ENCODE assay signal across 22 mouse cellular contexts in genomic region chr1:192663608-192664007, GRCm38 (mm10).
DNase-seq lines count a peak whose midpoint lies in the region; ATAC-seq and TF ChIP-seq lines count a peak whose summit lies in the region.
"Had no signal": no experiment of that assay in that cellular context is flagged by ENCODE, and none has a peak within 500 bp of the region (broad histone marks: within the 10 kb centered on the region; RNA-seq: fewer than 3 reads in every experiment).

No protein-coding gene starts in this region.

- H3K27me3 ChIP-seq in midbrain, embryonic 10.5 days (ENCODE audit: low read depth, poor library complexity, severe bottlenecking) = no peaks in the 10 kb centered on the region
- H3K27me3 ChIP-seq in midbrain, embryonic 16.5 days (ENCODE audit: control insufficient read depth, insufficient read depth, low read depth, low read length) = no peaks in the 10 kb centered on the region
- H3K27me3 ChIP-seq in limb, embryonic 14.5 days (ENCODE audit: control insufficient read depth, insufficient read depth, low read length) = no peaks in the 10 kb centered on the region
- no peaks in the 10 kb centered on the region for H3K27me3 ChIP-seq in forebrain, embryonic 12.5 days
- H3K27me3 ChIP-seq: forebrain, embryonic 15.5 days; heart, embryonic 13.5 days; hindbrain, embryonic 12.5 days; hindbrain, embryonic 15.5 days; Patski had no signal

- no peak overlapping the region for H3K4me2 ChIP-seq in midbrain, embryonic 16.5 days (ENCODE audit: low read length)
- no peak overlapping the region for H3K4me2 ChIP-seq in limb, embryonic 14.5 days (replicated peaks; ENCODE audit: low read depth, low read length, severe bottlenecking)
- no peak overlapping the region for H3K4me2 ChIP-seq in forebrain, embryonic 12.5 days
- H3K4me2 ChIP-seq: forebrain, embryonic 15.5 days; heart, embryonic 13.5 days; hindbrain, embryonic 12.5 days; hindbrain, embryonic 15.5 days had no signal

- H3K9ac ChIP-seq in midbrain, embryonic 16.5 days (ENCODE audit: low read depth, low read length) = no peak overlapping the region
- H3K9ac ChIP-seq in limb, embryonic 14.5 days (ENCODE audit: low read depth, low read length, severe bottlenecking) = peak overlapping the region; percentile 21; the same call in 1 of the 2 replicates
- H3K9ac ChIP-seq in forebrain, embryonic 12.5 days = no peak overlapping the region
- H3K9ac ChIP-seq: forebrain, embryonic 15.5 days; heart, embryonic 13.5 days; hindbrain, embryonic 12.5 days; hindbrain, embryonic 15.5 days had no signal

- H3K4me3 ChIP-seq in midbrain, embryonic 10.5 days = no peak overlapping the region
- H3K4me3 ChIP-seq in midbrain, embryonic 16.5 days (ENCODE audit: low read depth, low read length) = no peak overlapping the region
- H3K4me3 ChIP-seq in limb, embryonic 14.5 days (replicated peaks; ENCODE audit: low read length) = no peak overlapping the region
- no peak overlapping the region for H3K4me3 ChIP-seq in forebrain, embryonic 12.5 days (replicated peaks)
- H3K4me3 ChIP-seq: forebrain, embryonic 10.5 days; forebrain, embryonic 15.5 days; heart, embryonic 13.5 days; hindbrain, embryonic 12.5 days; hindbrain, embryonic 15.5 days had no signal

- intact Hi-C loops in heart, postnatal 14 days (cut with DNase I) = no loop called here

- H3K9me3 ChIP-seq in midbrain, embryonic 10.5 days (replicated peaks) = 0 out of 2 replicates have a peak, but pooled peaks cover 5% of the 10 kb centered on the region
- no peaks in the 10 kb centered on the region for H3K9me3 ChIP-seq in midbrain, embryonic 16.5 days (replicated peaks; ENCODE audit: control insufficient read depth, low read length, poor library complexity, severe bottlenecking)
- H3K9me3 ChIP-seq in limb, embryonic 14.5 days (ENCODE audit: control insufficient read depth, low read length) = 0 out of 2 replicates have a peak, but pooled peaks cover 3% of the 10 kb centered on the region
- H3K9me3 ChIP-seq in forebrain, embryonic 12.5 days = no peaks in the 10 kb centered on the region
- H3K9me3 ChIP-seq: forebrain, embryonic 10.5 days; forebrain, embryonic 15.5 days; hindbrain, embryonic 12.5 days; hindbrain, embryonic 15.5 days had no signal

- peaks cover 6% of the 10 kb centered on the region; the same call in 1 of the 2 replicates for H3K36me3 ChIP-seq in midbrain, embryonic 10.5 days
- H3K36me3 ChIP-seq in midbrain, embryonic 16.5 days (ENCODE audit: control insufficient read depth, insufficient read depth, low read length) = no peaks in the 10 kb centered on the region
- 0 out of 2 replicates have a peak, but pooled peaks cover 5% of the 10 kb centered on the region for H3K36me3 ChIP-seq in limb, embryonic 14.5 days (ENCODE audit: control insufficient read depth, insufficient read depth, low read length)
- H3K36me3 ChIP-seq in forebrain, embryonic 12.5 days (replicated peaks) = no peaks in the 10 kb centered on the region
- H3K36me3 ChIP-seq: forebrain, embryonic 15.5 days; G1E; hindbrain, embryonic 12.5 days; hindbrain, embryonic 15.5 days had no signal

- ATAC-seq in midbrain, embryonic 16.5 days = no peak
- ATAC-seq in limb, embryonic 14.5 days (ENCODE audit: low FRiP score, low read depth) = no peak
- no peak for ATAC-seq in forebrain, embryonic 12.5 days (ENCODE audit: low FRiP score)
- ATAC-seq: forebrain, embryonic 15.5 days; Patski had no signal

- H3K27ac ChIP-seq in midbrain, embryonic 10.5 days (replicated peaks) = 0 out of 2 replicates have a peak overlapping the region, but pooled peaks have one; percentile 4
- H3K27ac ChIP-seq in midbrain, embryonic 16.5 days (ENCODE audit: low read length) = no peak overlapping the region
- H3K27ac ChIP-seq in limb, embryonic 14.5 days (replicated peaks; ENCODE audit: low read depth, low read length) = no peak overlapping the region
- no peak overlapping the region for H3K27ac ChIP-seq in forebrain, embryonic 12.5 days
- H3K27ac ChIP-seq: forebrain, embryonic 10.5 days; forebrain, embryonic 15.5 days; heart, embryonic 13.5 days; hindbrain, embryonic 12.5 days; hindbrain, embryonic 15.5 days had no signal

- H3K4me1 ChIP-seq in midbrain, embryonic 10.5 days = no peaks in the 10 kb centered on the region
- no peaks in the 10 kb centered on the region for H3K4me1 ChIP-seq in midbrain, embryonic 16.5 days (ENCODE audit: control insufficient read depth, insufficient read depth, low read length)
- H3K4me1 ChIP-seq in limb, embryonic 14.5 days (ENCODE audit: control insufficient read depth, insufficient read depth, low read length) = no peaks in the 10 kb centered on the region; the same call in 1 of the 2 replicates
- H3K4me1 ChIP-seq in forebrain, embryonic 12.5 days = no peaks in the 10 kb centered on the region
- H3K4me1 ChIP-seq: forebrain, embryonic 15.5 days; heart, embryonic 13.5 days; hindbrain, embryonic 12.5 days; hindbrain, embryonic 15.5 days had no signal

- peak; percentile 58 for DNase-seq in heart, adult 11 months
- DNase-seq in heart, postnatal 14 days = no peak
- DNase-seq in midbrain, embryonic 10.5 days (ENCODE audit: low spot score) = no peak
- no peak for DNase-seq in limb, embryonic 14.5 days (ENCODE audit: low spot score)
- DNase-seq: adrenal gland, postnatal 10 days; adrenal gland, postnatal 36 days; B cell, adult 2 months; cerebellum, adult 11 months; cerebellum, adult 2 months; cerebellum, adult 9-11 months; cerebellum, postnatal 25 days; gastrocnemius, postnatal 10 days; gastrocnemius, postnatal 36 days had no signal

- TF ChIP-seq POLR2A in limb, embryonic 14.5 days (IDR thresholded peaks at IDR 0.05; ENCODE audit: borderline replicate concordance, extremely low read depth, insufficient read depth, insufficient read length) = no peak

- 68% methylated on average over 4 of the region's 4 CpGs for WGBS in midbrain, embryonic 10.5 days
- WGBS in midbrain, embryonic 16.5 days = 63% methylated on average over 4 of the region's 4 CpGs
- 31% methylated on average over 4 of the region's 4 CpGs for WGBS in limb, embryonic 14.5 days
- WGBS in forebrain, embryonic 12.5 days = 58% methylated on average over 4 of the region's 4 CpGs
